Mouse (Mus musculus): ENCODE results near the gene Kirrel3. TPM values are rescaled to one million over a fixed set of nuclear protein-coding genes. Genes with fewer than 3 reads are reported as not detected.

The Kirrel3 gene
- total RNA-seq, 2 experiments from 2014 or later: 48.3 to 53.3 TPM

- no peak for DNase-seq (ENCODE audit: low spot score in 2 of 2)
Measured at GRCm38 (mm10) chr9:34930371-34930770, 444.7 kb downstream of the Kirrel3 start.

- no peak for DNase-seq (ENCODE audit: low spot score in 2 of 2)
Measured at GRCm38 (mm10) chr9:34938140-34938539, 452.4 kb downstream of the Kirrel3 start.

- no peak for DNase-seq (ENCODE audit: low spot score in 2 of 2)
Measured at GRCm38 (mm10) chr9:34939621-34940020, 453.9 kb downstream of the Kirrel3 start.

- DNase-seq (ENCODE audit: low spot score in 2 of 2): no peak
Measured at GRCm38 (mm10) chr9:34942122-34942831, 456.6 kb downstream of the Kirrel3 start.

- DNase-seq (ENCODE audit: low spot score in 2 of 2): no peak
Measured at GRCm38 (mm10) chr9:34942996-34943395, 457.3 kb downstream of the Kirrel3 start.

GRCm38 (mm10) chr9:34945301-34945700, 459.6 kb downstream of the Kirrel3 start:
- no peak for DNase-seq (ENCODE audit: low spot score in 2 of 2)

GRCm38 (mm10) chr9:34947258-34947657, 461.6 kb downstream of the Kirrel3 start:
- no peak for DNase-seq (ENCODE audit: low spot score in 2 of 2)

GRCm38 (mm10) chr9:34947717-34948116, 462.0 kb downstream of the Kirrel3 start:
- no peak for DNase-seq (ENCODE audit: low spot score in 2 of 2)

- DNase-seq (ENCODE audit: low spot score in 2 of 2): no peak
Measured at GRCm38 (mm10) chr9:34953420-34953819, 467.7 kb downstream of the Kirrel3 start.

- DNase-seq (ENCODE audit: low spot score in 2 of 2): peak; percentile 39 to 57
Measured at GRCm38 (mm10) chr9:34954212-34954611, 468.5 kb downstream of the Kirrel3 start.

GRCm38 (mm10) chr9:34956512-34956911, 470.8 kb downstream of the Kirrel3 start:
- no peak for DNase-seq (ENCODE audit: low spot score in 2 of 2)

- peak; percentile 35 to 50 for DNase-seq (ENCODE audit: low spot score in 2 of 2)
Measured at GRCm38 (mm10) chr9:34957691-34958090, 472.0 kb downstream of the Kirrel3 start.

GRCm38 (mm10) chr9:34958183-34958830, 472.6 kb downstream of the Kirrel3 start:
- peak; percentile 23 to 41 for DNase-seq (ENCODE audit: low spot score in 2 of 2)

- DNase-seq (ENCODE audit: low spot score in 2 of 2): no peak
Measured at GRCm38 (mm10) chr9:34960736-34961135, 475.0 kb downstream of the Kirrel3 start.

GRCm38 (mm10) chr9:34961171-34961570, 475.5 kb downstream of the Kirrel3 start:
- no peak for DNase-seq (ENCODE audit: low spot score in 2 of 2)

- DNase-seq (ENCODE audit: low spot score in 2 of 2): no peak
Measured at GRCm38 (mm10) chr9:34962251-34962650, 476.6 kb downstream of the Kirrel3 start.

- DNase-seq (ENCODE audit: low spot score in 2 of 2): no peak
Measured at GRCm38 (mm10) chr9:34963593-34963992, 477.9 kb downstream of the Kirrel3 start.

GRCm38 (mm10) chr9:34964172-34965040, 478.7 kb downstream of the Kirrel3 start:
- no peak for DNase-seq (ENCODE audit: low spot score in 2 of 2)

- no peak for DNase-seq (ENCODE audit: low spot score in 2 of 2)
Measured at GRCm38 (mm10) chr9:34965041-34965415, 479.3 kb downstream of the Kirrel3 start.

GRCm38 (mm10) chr9:34967772-34968171, 482.1 kb downstream of the Kirrel3 start:
- no peak for DNase-seq (ENCODE audit: low spot score in 2 of 2)

GRCm38 (mm10) chr9:34969881-34970490, 484.3 kb downstream of the Kirrel3 start:
- no peak for DNase-seq (ENCODE audit: low spot score in 2 of 2)
